Mouse (Mus musculus): ENCODE measurements around the gene Aimp2.

DNA sequence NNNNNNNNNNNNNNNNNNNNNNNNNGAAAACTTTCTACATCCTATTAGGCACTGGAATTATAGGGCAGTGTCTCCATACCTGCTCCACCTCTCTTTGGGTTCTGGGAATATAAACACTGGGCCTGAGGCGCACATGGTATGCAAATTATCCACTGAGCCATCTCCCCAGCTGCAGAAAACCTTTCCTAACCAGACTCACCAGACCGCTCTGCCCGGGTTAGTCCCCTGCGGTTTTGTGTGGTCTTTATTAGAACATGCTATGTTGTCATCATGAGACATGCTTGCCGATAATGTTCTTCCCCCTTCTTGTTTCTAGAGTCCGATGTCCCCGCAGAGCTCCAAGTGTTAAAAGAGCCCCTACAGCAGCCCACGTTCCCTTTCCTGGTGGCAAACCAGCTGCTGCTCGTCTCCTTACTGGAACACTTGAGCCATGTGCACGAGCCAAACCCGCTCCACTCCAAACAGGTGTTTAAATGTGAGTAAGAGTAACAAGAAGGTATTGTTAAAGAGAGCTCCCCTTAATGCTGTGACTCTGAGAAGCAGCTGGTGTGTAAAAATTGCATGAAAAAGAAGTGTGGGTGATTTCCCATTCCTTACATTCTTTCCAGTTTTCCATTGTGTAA, 38.0 kb downstream of the Aimp2 start:
- TF ChIP-seq POLR2A (IDR thresholded peaks at IDR 0.05; ENCODE audit: control insufficient read depth, low read depth, low read length) = no peak
- TF ChIP-seq CTCF (IDR thresholded peaks at IDR 0.05; ENCODE audit: control insufficient read depth, insufficient read depth, insufficient replicate concordance, low read depth, low read length) = no peak
